Mouse (Mus musculus): ENCODE measurements at regions not wholly inside any gene's neighbourhood (a gene's known extent, or its start where the extent isn't known, plus 50 kb on each side); places are given as distances from the start of the nearest gene placed in this dataset.

- no peak overlapping the region for H3K27ac ChIP-seq (replicated peaks)
- no peak for ATAC-seq (ENCODE audit: low FRiP score, low read depth)
- H3K4me3 ChIP-seq: no peak overlapping the region
- WGBS: 74% methylated on average over 6 of the region's 6 CpGs
- H3K4me2 ChIP-seq: no peak overlapping the region
- no peak overlapping the region for H3K9ac ChIP-seq
- H3K36me3 ChIP-seq: no peaks in the 10 kb centered on the region
- H3K4me1 ChIP-seq (replicated peaks): no peaks in the 10 kb centered on the region
- H3K27me3 ChIP-seq: no peaks in the 10 kb centered on the region
- no peaks in the 10 kb centered on the region for H3K9me3 ChIP-seq
These were observed 105.9 kb downstream of the Fam76b start for GRCm38 (mm10) chr9:13933404-13933803.

DNA sequence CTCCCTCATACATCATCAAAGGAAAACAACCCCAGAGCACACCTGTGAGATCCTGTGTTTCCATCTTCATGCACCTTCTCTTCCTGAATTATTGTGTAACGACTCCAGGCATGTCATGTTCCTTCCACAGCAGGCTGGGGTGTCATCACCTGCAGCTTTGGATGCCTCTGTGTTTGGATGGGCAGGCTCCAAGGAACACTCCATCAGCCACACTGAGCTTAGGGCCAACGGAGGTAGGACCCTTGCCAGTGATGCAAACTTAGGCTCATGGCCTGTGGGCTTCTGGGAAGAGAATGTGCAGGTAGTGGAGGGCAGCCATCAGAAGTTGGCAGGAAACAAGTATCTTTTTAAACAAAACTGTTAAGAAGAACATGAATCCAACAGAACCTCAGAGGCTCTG, 109.8 kb downstream of the Fam76b start:
- H3K9ac ChIP-seq: no peak overlapping the region
- H3K4me3 ChIP-seq: no peak overlapping the region
- H3K27ac ChIP-seq (replicated peaks): no peak overlapping the region
- no peak for ATAC-seq (ENCODE audit: low FRiP score, low read depth)
- H3K27me3 ChIP-seq: no peaks in the 10 kb centered on the region
- 85% methylated on average over 2 of the region's 2 CpGs for WGBS
- no peaks in the 10 kb centered on the region for H3K4me1 ChIP-seq (replicated peaks)
- no peak overlapping the region for H3K4me2 ChIP-seq
- H3K36me3 ChIP-seq: no peaks in the 10 kb centered on the region
- H3K9me3 ChIP-seq: no peaks in the 10 kb centered on the region

GRCm38 (mm10) chr9:13946519-13946918, 119.0 kb downstream of the Fam76b start:
- Histone ChIP-seq H3K36me3 (no peaks in the 10 kb centered on the region), H3K9me3 (no peaks in the 10 kb centered on the region), H3K27ac (replicated peaks) (no peak overlapping the region), H3K4me2 (no peak overlapping the region), H3K27me3 (no peaks in the 10 kb centered on the region), H3K4me1 (replicated peaks) (no peaks in the 10 kb centered on the region), H3K9ac (no peak overlapping the region), H3K4me3 (no peak overlapping the region)
- 86% methylated on average over 3 of the region's 3 CpGs for WGBS
- no peak for ATAC-seq (ENCODE audit: low FRiP score, low read depth)

GRCm38 (mm10) chr9:13952157-13952556, 124.6 kb downstream of the Fam76b start:
- H3K9me3 ChIP-seq: no peaks in the 10 kb centered on the region
- H3K4me1 ChIP-seq (replicated peaks): no peaks in the 10 kb centered on the region
- no peak overlapping the region for H3K4me2 ChIP-seq
- H3K4me3 ChIP-seq: no peak overlapping the region
- H3K27me3 ChIP-seq: no peaks in the 10 kb centered on the region
- H3K36me3 ChIP-seq: no peaks in the 10 kb centered on the region
- no peak overlapping the region for H3K27ac ChIP-seq (replicated peaks)
- no peak overlapping the region for H3K9ac ChIP-seq
- ATAC-seq (ENCODE audit: low FRiP score, low read depth): no peak

- Histone ChIP-seq H3K4me3 (no peak overlapping the region), H3K4me2 (no peak overlapping the region), H3K9ac (no peak overlapping the region), H3K36me3 (no peaks in the 10 kb centered on the region), H3K4me1 (replicated peaks) (no peaks in the 10 kb centered on the region), H3K27ac (replicated peaks) (no peak overlapping the region), H3K9me3 (no peaks in the 10 kb centered on the region), H3K27me3 (no peaks in the 10 kb centered on the region)
- peak; percentile 27; the same call in 1 of the 2 replicates for ATAC-seq (ENCODE audit: low FRiP score, low read depth)
- 77% methylated on average over 7 of the region's 7 CpGs for WGBS
These were observed 135.7 kb downstream of the Fam76b start for GRCm38 (mm10) chr9:13963140-13963763.

DNA sequence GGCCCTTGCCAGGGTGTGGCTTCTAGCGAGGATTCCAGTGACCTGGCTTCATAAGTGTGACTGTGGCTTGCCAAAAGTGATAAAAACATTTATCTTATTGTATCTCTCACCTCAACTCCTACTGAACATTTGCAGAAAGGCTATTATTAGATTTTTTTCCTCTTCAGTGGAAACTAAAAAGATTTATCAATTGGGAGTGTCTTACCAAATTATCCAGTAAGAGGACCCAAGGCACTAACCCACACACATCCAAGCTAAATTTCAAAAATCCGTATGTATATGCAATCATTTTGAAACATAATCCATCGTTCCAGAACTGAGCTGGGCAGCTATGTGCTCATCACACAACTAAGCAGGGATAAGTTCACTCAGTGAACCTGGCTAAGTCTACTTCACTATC, 136.3 kb downstream of the Fam76b start:
- Histone ChIP-seq H3K27ac (replicated peaks) (no peak overlapping the region), H3K4me3 (no peak overlapping the region), H3K36me3 (no peaks in the 10 kb centered on the region), H3K4me2 (no peak overlapping the region), H3K9me3 (no peaks in the 10 kb centered on the region), H3K27me3 (no peaks in the 10 kb centered on the region), H3K4me1 (replicated peaks) (peaks cover 2% of the 10 kb centered on the region), H3K9ac (no peak overlapping the region)
- WGBS: 87% methylated on average over 3 of the region's 3 CpGs
- ATAC-seq (ENCODE audit: low FRiP score, low read depth): no peak

DNA sequence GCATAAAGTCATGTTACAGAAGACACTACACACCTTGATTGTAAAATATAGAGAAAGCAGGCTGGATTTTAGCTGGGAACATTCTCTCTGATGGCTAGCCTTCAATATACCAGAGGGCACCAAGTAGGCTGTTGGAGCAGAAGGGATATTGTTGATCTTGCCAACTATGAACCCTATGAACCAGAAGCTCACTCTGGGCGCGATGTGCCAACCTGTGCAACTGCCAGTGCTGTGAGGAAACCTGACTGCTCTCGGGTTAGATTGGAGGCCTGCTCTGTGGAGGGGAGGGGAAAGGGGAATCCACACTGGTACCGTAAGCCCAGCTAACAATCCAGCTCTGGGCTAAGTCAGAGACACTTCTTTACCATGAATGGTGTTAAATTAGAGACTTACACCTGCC, 136.7 kb downstream of the Fam76b start:
- no peaks in the 10 kb centered on the region for H3K36me3 ChIP-seq
- no peaks in the 10 kb centered on the region for H3K9me3 ChIP-seq
- no peak overlapping the region for H3K4me3 ChIP-seq
- peaks cover 6% of the 10 kb centered on the region for H3K4me1 ChIP-seq (replicated peaks)
- H3K27ac ChIP-seq (replicated peaks): no peak overlapping the region
- H3K27me3 ChIP-seq: no peaks in the 10 kb centered on the region
- no peak overlapping the region for H3K4me2 ChIP-seq
- ATAC-seq (ENCODE audit: low FRiP score, low read depth): no peak
- 95% methylated on average over 4 of the region's 4 CpGs for WGBS
- no peak overlapping the region for H3K9ac ChIP-seq

- peaks cover 12% of the 10 kb centered on the region for H3K4me1 ChIP-seq (replicated peaks)
- 97% methylated on average over 1 of the region's 1 CpGs for whole genome bisulfite sequencing
These were observed 138.7 kb downstream of the Fam76b start for GRCm38 (mm10) chr9:13966212-13966611.

GRCm38 (mm10) chr9:13969262-13969661, 141.7 kb downstream of the Fam76b start:
- Histone ChIP-seq H3K4me2 (no peak overlapping the region), H3K27ac (replicated peaks) (peak overlapping the region; percentile 53)
- WGBS: 64% methylated on average over 1 of the region's 1 CpGs

More at GRCm38 (mm10) chr9:13966212-13966611, 138.7 kb downstream of the Fam76b start:
- Histone ChIP-seq H3K4me3 (no peak overlapping the region), H3K27ac (replicated peaks) (no peak overlapping the region), H3K36me3 (no peaks in the 10 kb centered on the region), H3K9me3 (no peaks in the 10 kb centered on the region), H3K9ac (no peak overlapping the region), H3K4me2 (no peak overlapping the region), H3K27me3 (no peaks in the 10 kb centered on the region)
- no peak for ATAC-seq (ENCODE audit: low FRiP score, low read depth)

DNA sequence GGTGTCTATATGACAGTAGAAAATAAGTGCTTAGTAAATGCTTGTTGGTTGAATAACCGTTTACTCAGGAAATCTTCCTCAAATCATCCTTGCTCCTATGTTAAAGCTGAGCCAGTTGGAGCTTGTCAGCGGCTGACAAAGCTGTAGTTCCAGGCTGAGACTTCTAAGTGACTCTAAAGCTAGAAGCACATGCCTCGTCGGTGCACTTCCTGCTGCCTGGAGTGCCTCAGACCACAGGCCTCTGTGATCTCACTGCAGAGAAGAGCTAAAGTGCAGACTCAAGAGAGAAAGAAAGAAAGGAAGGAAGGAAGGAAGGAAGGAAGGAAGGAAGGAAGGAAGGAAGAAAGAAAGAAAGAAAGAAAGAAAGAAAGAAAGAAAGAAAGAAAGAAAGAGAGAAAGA, 146.1 kb downstream of the Fam76b start:
- Histone ChIP-seq H3K9me3 (no peaks in the 10 kb centered on the region), H3K36me3 (no peaks in the 10 kb centered on the region), H3K4me3 (no peak overlapping the region), H3K4me2 (no peak overlapping the region), H3K27ac (replicated peaks) (no peak overlapping the region), H3K9ac (no peak overlapping the region), H3K4me1 (replicated peaks) (peaks cover 12% of the 10 kb centered on the region), H3K27me3 (no peaks in the 10 kb centered on the region)
- WGBS: 73% methylated on average over 4 of the region's 4 CpGs
- ATAC-seq (ENCODE audit: low FRiP score, low read depth): no peak

More at GRCm38 (mm10) chr9:13969262-13969661, 141.7 kb downstream of the Fam76b start:
- ATAC-seq (ENCODE audit: low FRiP score, low read depth): peak; percentile 40
- H3K27me3 ChIP-seq: no peaks in the 10 kb centered on the region
- no peaks in the 10 kb centered on the region for H3K9me3 ChIP-seq
- no peak overlapping the region for H3K4me3 ChIP-seq
- no peak overlapping the region for H3K9ac ChIP-seq
- H3K36me3 ChIP-seq: no peaks in the 10 kb centered on the region
- peaks cover 12% of the 10 kb centered on the region for H3K4me1 ChIP-seq (replicated peaks)

GRCm38 (mm10) chr9:13974870-13975269, 147.4 kb downstream of the Fam76b start:
- 39% methylated on average over 1 of the region's 1 CpGs for WGBS
- peaks cover 5% of the 10 kb centered on the region; the same call in 1 of the 2 replicates for H3K4me1 ChIP-seq (replicated peaks)
- no peak for ATAC-seq (ENCODE audit: low FRiP score, low read depth)

GRCm38 (mm10) chr9:13978842-13979241, 151.3 kb downstream of the Fam76b start:
- WGBS: 24% methylated on average over 6 of the region's 6 CpGs
- peak; percentile 68; the same call in 1 of the 2 replicates for ATAC-seq (ENCODE audit: low FRiP score, low read depth)

More at GRCm38 (mm10) chr9:13974870-13975269, 147.4 kb downstream of the Fam76b start:
- H3K36me3 ChIP-seq: no peaks in the 10 kb centered on the region
- no peak overlapping the region for H3K27ac ChIP-seq (replicated peaks)
- H3K4me3 ChIP-seq: no peak overlapping the region
- H3K4me2 ChIP-seq: no peak overlapping the region
- no peak overlapping the region for H3K9ac ChIP-seq
- no peaks in the 10 kb centered on the region for H3K27me3 ChIP-seq
- no peaks in the 10 kb centered on the region for H3K9me3 ChIP-seq

GRCm38 (mm10) chr9:13987486-13987885, 160.0 kb downstream of the Fam76b start:
- Histone ChIP-seq H3K4me1 (replicated peaks) (no peaks in the 10 kb centered on the region), H3K27ac (replicated peaks) (no peak overlapping the region), H3K4me2 (no peak overlapping the region), H3K9ac (no peak overlapping the region), H3K36me3 (no peaks in the 10 kb centered on the region), H3K4me3 (no peak overlapping the region), H3K27me3 (no peaks in the 10 kb centered on the region), H3K9me3 (no peaks in the 10 kb centered on the region)
- WGBS: 93% methylated on average over 8 of the region's 8 CpGs
- ATAC-seq (ENCODE audit: low FRiP score, low read depth): no peak

More at GRCm38 (mm10) chr9:13978842-13979241, 151.3 kb downstream of the Fam76b start:
- H3K27ac ChIP-seq (replicated peaks): no peak overlapping the region
- H3K9ac ChIP-seq: no peak overlapping the region
- no peak overlapping the region for H3K4me3 ChIP-seq
- H3K9me3 ChIP-seq: no peaks in the 10 kb centered on the region
- H3K36me3 ChIP-seq: no peaks in the 10 kb centered on the region
- H3K4me2 ChIP-seq: no peak overlapping the region
- H3K27me3 ChIP-seq: no peaks in the 10 kb centered on the region
- H3K4me1 ChIP-seq (replicated peaks): peaks cover 5% of the 10 kb centered on the region; the same call in 1 of the 2 replicates
